Mouse (Mus musculus) ES-Bruce4 (cell line): ENCODE data around the gene Obscn.

Experiments
- CTCF ChIP-seq: IDR thresholded peaks from one replicate; pipeline ENCODE4 v1.8.1; 2011; ENCODE audit warnings: low read depth, low read length
- POLR2A ChIP-seq: IDR thresholded peaks from one replicate; pipeline ENCODE4 v1.8.1; 2011; ENCODE audit warnings: low read length; ENCODE audit not compliant: insufficient read depth

DNA sequence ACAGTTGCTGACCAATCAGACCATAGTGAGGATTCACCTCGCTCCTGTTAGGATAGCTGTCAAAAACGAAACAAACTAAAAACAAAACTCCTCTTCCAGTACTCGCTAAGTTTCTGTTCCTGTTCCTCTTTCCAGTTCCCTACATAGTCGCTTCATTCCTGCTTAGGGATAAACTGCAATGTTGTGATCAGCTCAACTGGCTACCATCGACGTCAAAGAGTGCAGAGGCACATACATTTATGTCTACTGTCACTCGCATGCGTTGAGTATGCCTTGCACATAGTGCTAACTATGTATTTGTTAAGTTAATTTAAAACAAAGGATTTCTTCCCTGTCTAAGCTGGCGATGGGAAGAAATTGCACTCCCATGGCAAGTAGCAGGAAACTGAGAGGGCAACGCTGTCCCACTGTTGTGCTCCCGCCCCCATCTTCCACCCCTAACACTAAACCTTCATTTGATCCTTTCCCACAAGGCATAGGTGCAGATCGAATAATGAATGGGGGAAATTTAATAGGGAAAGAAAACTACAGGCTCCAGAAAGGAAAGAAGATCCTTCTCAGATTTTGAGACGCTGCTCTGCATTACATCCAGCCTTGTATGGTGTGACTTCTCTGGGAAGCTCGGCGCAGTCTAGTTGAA lies 176.9 kb downstream of the Obscn start:
- TF ChIP-seq CTCF (no peak), POLR2A (no peak)
